Mouse (Mus musculus) mesoderm, embryonic 11.5 days (tissue): ENCODE results near the gene Zbtb6.
A peak's percentile ranks its signal among the peaks of the same experiment; 100 is the strongest.

Source experiments
- DNase-seq: peaks from one replicate; pipeline ENCODE4 v3.0.0-alpha.2; 2012; ENCODE audit warnings: low read depth, low spot score

Gene Zbtb6

GRCm38 (mm10) chr2:37442611-37443591 lies at the start of gene Zbtb6, which contains the start of the genes Zbtb26 and Rabgap1:
TSS of gene Zbtb6 (minus strand) at chr2:37443171.
TSS of gene Zbtb26 (minus strand) at chr2:37443135.
TSS of gene Rabgap1 (plus strand) at chr2:37443279.
- DNase-seq = peak; percentile 98

GRCm38 (mm10) chr2:37488956-37489355 lies 46.0 kb upstream of the Zbtb6 start:
- DNase-seq = no peak

- no peak for DNase-seq
Measured at GRCm38 (mm10) chr2:37486408-37486807, 43.4 kb upstream of the Zbtb6 start.

GRCm38 (mm10) chr2:37485370-37485769 lies 42.4 kb upstream of the Zbtb6 start:
- DNase-seq = peak; percentile 41

GRCm38 (mm10) chr2:37484165-37484564 lies 41.2 kb upstream of the Zbtb6 start:
- no peak for DNase-seq

GRCm38 (mm10) chr2:37480039-37480438 lies 37.1 kb upstream of the Zbtb6 start:
- DNase-seq = no peak

- DNase-seq = no peak
Measured at GRCm38 (mm10) chr2:37479559-37479958, 36.6 kb upstream of the Zbtb6 start.

- DNase-seq = no peak
Measured at GRCm38 (mm10) chr2:37466266-37466665, 23.3 kb upstream of the Zbtb6 start.

- no peak for DNase-seq
Measured at GRCm38 (mm10) chr2:37460707-37461106, 17.7 kb upstream of the Zbtb6 start.

- DNase-seq = no peak
Measured at GRCm38 (mm10) chr2:37452376-37452760, 9.4 kb upstream of the Zbtb6 start.

GRCm38 (mm10) chr2:37451667-37452375 lies 8.8 kb upstream of the Zbtb6 start:
- DNase-seq = peak; percentile 96

GRCm38 (mm10) chr2:37431609-37432008 lies 11.4 kb downstream of the Zbtb6 start:
- DNase-seq = peak; percentile 30

- DNase-seq = peak; percentile 87
Measured at GRCm38 (mm10) chr2:37430593-37431464, 12.1 kb downstream of the Zbtb6 start.

GRCm38 (mm10) chr2:37423671-37424070 lies 19.3 kb downstream of the Zbtb6 start:
- DNase-seq = no peak

- DNase-seq = peak; percentile 99
Measured at GRCm38 (mm10) chr2:37422306-37423304, 20.4 kb downstream of the Zbtb6 start, which contains the start of gene Rc3h2. TSS of gene Rc3h2 (minus strand) at chr2:37422903.

GRCm38 (mm10) chr2:37421903-37422302 lies 21.1 kb downstream of the Zbtb6 start:
- no peak for DNase-seq

- DNase-seq = no peak
Measured at GRCm38 (mm10) chr2:37395539-37395938, 47.4 kb downstream of the Zbtb6 start.

GRCm38 (mm10) chr2:37382921-37383320 lies 60.0 kb downstream of the Zbtb6 start:
- DNase-seq = no peak

- peak; percentile 58 for DNase-seq
Measured at GRCm38 (mm10) chr2:37380189-37380588, 62.8 kb downstream of the Zbtb6 start.

GRCm38 (mm10) chr2:37376018-37376417 lies 67.0 kb downstream of the Zbtb6 start:
- DNase-seq = no peak
